Mouse (Mus musculus): Measurements from ENCODE around the gene Ilkap. TPM values are rescaled to one million over a fixed set of nuclear protein-coding genes. Genes with fewer than 3 reads are reported as not detected.

Gene Ilkap
- 10 to 100 TPM; 66.6 to 67.9 TPM for total RNA-seq (2021)
- long read RNA-seq, experiment 1, transcript Ilkap-201 (12 exons, 1,368 nt) = major isoform, 33 of 49 reads
- long read RNA-seq, experiment 1, partial matches to known transcripts = 3 of 49 reads
- long read RNA-seq, experiment 1, other reads (novel, unspliced or antisense) = 10 of 49 reads
- long read RNA-seq, experiment 2, transcript Ilkap-201 (12 exons, 1,368 nt) = major isoform, 27 of 44 reads
- long read RNA-seq, experiment 2, partial matches to known transcripts = 1 of 44 reads
- long read RNA-seq, experiment 2, other reads (novel, unspliced or antisense) = 13 of 44 reads

- Histone ChIP-seq H3K27ac (peak within 1 kb of the TSS; percentile 99), H3K4me3 (peak within 1 kb of the TSS; percentile 83)
- no peak for TF ChIP-seq CTCF (conservative IDR thresholded peaks at IDR 0.05)
- DNase-seq (ENCODE audit: low spot score in 2 of 2) = peak; percentile 71 to 77
These were observed at the start of gene Ilkap for GRCm38 (mm10) chr1:91398260-91399062. Gene Ilkap, minus strand, starts transcription at chr1:91398815.

GRCm38 (mm10) chr1:91446511-91446910 lies 47.9 kb upstream of the Ilkap start:
- H3K27ac ChIP-seq = no peak overlapping the region
- no peak overlapping the region for H3K4me3 ChIP-seq
- DNase-seq (ENCODE audit: low spot score in 2 of 2) = no peak
- no peak for TF ChIP-seq CTCF (conservative IDR thresholded peaks at IDR 0.05)

GRCm38 (mm10) chr1:91446060-91446459 lies 47.4 kb upstream of the Ilkap start:
- Histone ChIP-seq H3K27ac (no peak overlapping the region), H3K4me3 (no peak overlapping the region)
- TF ChIP-seq CTCF (conservative IDR thresholded peaks at IDR 0.05) = no peak
- DNase-seq (ENCODE audit: low spot score in 2 of 2) = no peak

DNA sequence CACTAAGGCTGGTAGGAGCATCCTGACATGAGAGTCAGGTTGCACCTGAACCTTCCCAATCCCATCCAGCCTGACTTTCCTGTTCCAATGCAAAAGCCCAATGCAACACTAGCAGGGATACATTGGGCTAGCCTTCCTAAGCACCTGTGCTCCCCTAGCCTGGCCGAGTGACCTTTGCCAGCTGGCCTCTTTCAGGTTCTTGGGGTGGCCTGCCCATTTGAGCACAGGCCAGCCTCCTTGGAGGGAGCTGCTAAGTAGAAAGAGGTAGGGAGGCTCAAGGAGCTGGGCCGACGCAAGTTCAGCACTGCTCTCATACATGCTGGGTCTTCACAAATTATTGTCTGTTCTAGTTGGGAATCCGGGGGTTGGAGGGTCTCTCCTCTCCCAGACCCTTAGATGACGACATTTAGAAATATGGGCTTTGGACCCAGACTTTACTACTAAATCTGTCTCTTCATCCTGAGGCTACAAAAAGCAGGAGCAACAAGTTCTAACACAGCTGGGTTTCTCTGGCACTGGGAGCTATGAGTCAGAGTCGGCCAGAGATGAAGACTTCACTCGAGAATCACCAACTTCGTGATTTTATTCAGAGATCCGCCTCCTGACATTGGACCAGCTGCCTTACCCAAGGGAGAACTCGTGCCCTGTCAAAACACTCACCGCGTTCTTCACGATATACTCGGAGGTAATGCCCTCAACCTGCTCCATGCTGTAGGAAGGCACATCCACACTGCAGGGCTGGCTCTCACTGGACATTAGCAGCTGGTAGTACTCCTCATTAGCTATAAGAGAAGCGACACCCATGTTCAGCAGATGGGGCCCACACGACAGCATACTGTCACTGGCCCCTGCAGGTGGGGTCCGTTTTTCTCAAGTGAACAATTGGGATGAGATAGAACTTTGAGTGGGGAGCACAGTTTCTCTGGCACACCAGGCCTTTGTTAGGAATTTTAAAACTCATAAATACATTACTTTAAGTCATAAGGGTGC lies 46.5 kb upstream of the Ilkap start:
- Histone ChIP-seq H3K27ac (no peak overlapping the region), H3K4me3 (no peak overlapping the region)
- TF ChIP-seq CTCF (conservative IDR thresholded peaks at IDR 0.05) = no peak
- DNase-seq (ENCODE audit: low spot score in 2 of 2) = peak in 1 of 2 experiments; percentile 35

- TF ChIP-seq CTCF (conservative IDR thresholded peaks at IDR 0.05) = no peak
- Histone ChIP-seq H3K27ac (no peak overlapping the region), H3K4me3 (no peak overlapping the region)
- no peak for DNase-seq (ENCODE audit: low spot score in 2 of 2)
These were observed 43.9 kb upstream of the Ilkap start for GRCm38 (mm10) chr1:91442350-91442990.

DNA sequence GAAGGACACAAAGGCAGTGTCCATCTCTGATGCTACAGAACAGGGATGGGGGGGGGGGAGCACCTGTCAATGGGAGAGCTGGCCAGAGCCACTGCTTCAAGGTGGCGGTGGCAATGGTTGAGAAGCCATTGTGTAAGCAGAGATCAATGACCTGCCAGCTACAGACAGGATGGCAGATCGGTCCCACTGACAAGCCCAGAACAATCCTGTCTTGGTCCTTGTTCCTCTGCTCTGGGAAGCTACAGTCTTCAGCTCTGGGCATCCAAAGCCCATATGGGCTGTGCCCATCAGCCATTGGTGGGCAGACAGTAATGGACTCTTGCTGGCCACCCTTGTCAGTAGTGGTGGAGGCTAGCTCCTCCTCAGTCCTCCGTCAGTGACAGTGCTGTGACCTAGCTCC lies 43.2 kb upstream of the Ilkap start:
- DNase-seq (ENCODE audit: low spot score in 2 of 2) = no peak

GRCm38 (mm10) chr1:91439776-91440175 lies 41.2 kb upstream of the Ilkap start:
- Histone ChIP-seq H3K4me3 (no peak overlapping the region), H3K27ac (no peak overlapping the region)
- no peak for TF ChIP-seq CTCF (conservative IDR thresholded peaks at IDR 0.05)
- DNase-seq (ENCODE audit: low spot score in 2 of 2) = no peak

More for the DNA sequence above, 43.2 kb upstream of the Ilkap start:
- no peak overlapping the region for H3K4me3 ChIP-seq
- TF ChIP-seq CTCF (conservative IDR thresholded peaks at IDR 0.05) = no peak
- H3K27ac ChIP-seq = no peak overlapping the region

- TF ChIP-seq CTCF (conservative IDR thresholded peaks at IDR 0.05) = no peak
These were observed 39.0 kb upstream of the Ilkap start for GRCm38 (mm10) chr1:91437573-91437972.

GRCm38 (mm10) chr1:91437083-91437400 lies 38.4 kb upstream of the Ilkap start:
- Histone ChIP-seq H3K4me3 (no peak overlapping the region), H3K27ac (peak overlapping the region; percentile 80; the same call in 1 of the 2 replicates)
- no peak for TF ChIP-seq CTCF (conservative IDR thresholded peaks at IDR 0.05)
- DNase-seq (ENCODE audit: low spot score in 2 of 2) = no peak

More at GRCm38 (mm10) chr1:91437573-91437972, 39.0 kb upstream of the Ilkap start:
- no peak for DNase-seq (ENCODE audit: low spot score in 2 of 2)
- no peak overlapping the region for H3K4me3 ChIP-seq
- no peak overlapping the region for H3K27ac ChIP-seq

DNA sequence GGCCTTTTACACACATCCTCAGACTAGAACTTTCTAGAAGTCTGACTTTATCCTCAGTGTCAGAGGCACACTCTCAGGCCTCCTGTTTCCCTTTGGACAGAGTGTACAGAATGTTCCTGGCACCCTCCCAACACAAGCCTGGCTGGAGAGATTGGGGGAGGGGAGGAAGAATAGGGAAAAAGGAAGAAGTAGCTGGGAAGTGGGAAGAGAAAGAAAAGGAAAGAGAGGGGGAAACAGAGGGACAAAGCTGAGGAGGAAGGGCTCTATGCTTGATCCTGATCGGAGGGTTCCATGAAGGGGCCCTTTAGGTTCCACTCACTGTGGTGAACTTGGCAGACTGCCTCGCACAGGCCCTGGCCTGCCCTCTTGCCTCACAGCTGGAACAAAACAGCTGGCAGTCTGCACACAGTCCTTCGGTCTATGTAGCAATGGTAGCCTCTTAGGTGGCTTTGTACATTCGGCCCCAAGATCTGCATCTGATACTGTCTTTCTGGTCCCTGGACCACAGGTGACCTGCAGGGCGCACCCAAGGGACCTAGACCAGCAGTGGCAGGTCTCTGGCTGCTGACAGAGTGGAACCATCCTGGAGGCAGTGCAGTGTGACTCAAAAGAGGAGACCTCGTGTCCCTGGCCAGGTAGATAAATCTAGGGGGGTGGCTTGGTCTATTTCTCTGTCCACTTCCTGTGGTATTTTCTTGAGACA lies 37.9 kb upstream of the Ilkap start:
- no peak overlapping the region for H3K4me3 ChIP-seq
- peak in 1 of 2 experiments; percentile 44 for DNase-seq (ENCODE audit: low spot score in 2 of 2)
- H3K27ac ChIP-seq = peak overlapping the region; percentile 80
- TF ChIP-seq CTCF (conservative IDR thresholded peaks at IDR 0.05) = no peak

DNA sequence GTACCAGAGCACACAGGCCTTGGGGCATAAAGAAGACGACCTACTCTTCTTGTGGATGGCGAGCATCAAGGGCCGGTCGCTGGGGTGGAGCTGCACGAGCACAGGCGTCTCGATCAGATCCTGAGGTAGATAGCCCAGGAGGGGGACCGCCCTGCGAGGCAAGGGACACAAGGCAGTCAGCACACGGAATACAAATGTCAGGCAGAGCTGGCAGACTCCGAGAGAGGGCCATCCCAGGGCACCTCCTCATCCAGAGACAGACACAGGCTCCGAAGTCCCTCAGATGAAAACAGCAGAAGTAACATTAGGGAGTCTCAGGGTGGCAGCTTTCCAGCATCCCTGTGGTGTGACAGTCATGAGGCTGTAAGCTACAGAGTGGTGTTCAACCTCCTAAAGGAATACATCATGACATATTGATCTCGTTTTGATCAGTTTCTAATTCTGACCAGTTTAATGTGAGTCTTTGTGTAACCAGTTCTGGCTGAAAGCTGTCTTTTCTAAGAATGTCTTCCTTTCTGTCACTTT lies 37.1 kb upstream of the Ilkap start:
- Histone ChIP-seq H3K27ac (peak overlapping the region; percentile 80), H3K4me3 (no peak overlapping the region)
- DNase-seq (ENCODE audit: low spot score in 2 of 2) = no peak
- TF ChIP-seq CTCF (conservative IDR thresholded peaks at IDR 0.05) = no peak
